Mouse (Mus musculus): ENCODE results near the gene Gabrp. TPM values are rescaled to one million over a fixed set of nuclear protein-coding genes. Genes with fewer than 3 reads are reported as not detected.

The Gabrp gene
- polyA plus RNA-seq, 1 experiment from 2014 or later: not detected

DNA sequence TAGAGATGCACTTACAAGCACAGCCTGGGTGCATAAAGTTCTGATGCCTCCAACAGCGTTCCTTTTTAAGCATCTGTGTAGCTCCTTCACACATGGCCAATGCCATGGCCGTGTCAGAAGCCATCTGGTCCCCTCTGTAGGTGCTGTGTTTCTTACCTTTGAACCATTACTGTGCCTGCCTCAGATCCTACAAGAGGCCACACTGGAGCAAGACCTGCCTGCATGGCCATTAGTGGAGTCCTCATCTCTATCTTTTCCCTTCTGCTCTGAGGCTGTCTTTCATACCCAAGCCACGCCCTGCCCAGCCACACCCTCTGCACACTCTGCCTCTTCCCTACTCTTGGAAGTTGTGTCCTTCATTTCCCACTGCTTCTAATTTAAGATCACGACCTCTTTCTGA is 14.1 kb upstream of the Gabrp start:
- no peak for DNase-seq
- Histone ChIP-seq H3K27ac (ENCODE audit: low read depth) (no peak overlapping the region), H3K9me3 (ENCODE audit: low read depth, low read length) (no peaks in the 10 kb centered on the region), H3K9ac (no peak overlapping the region), H3K36me3 (ENCODE audit: insufficient read depth) (no peaks in the 10 kb centered on the region), H3K4me2 (no peak overlapping the region), H3K4me3 (ENCODE audit: low read depth, low read length) (no peak overlapping the region), H3K4me1 (ENCODE audit: insufficient read depth) (no peaks in the 10 kb centered on the region), H3K27me3 (ENCODE audit: insufficient read depth, low read length) (no peaks in the 10 kb centered on the region)
- WGBS: 73% methylated on average over 4 of the region's 4 CpGs
- no peak for ATAC-seq (ENCODE audit: insufficient read depth)
- no peak for TF ChIP-seq CTCF (IDR thresholded peaks at IDR 0.05; ENCODE audit: low read depth)

DNA sequence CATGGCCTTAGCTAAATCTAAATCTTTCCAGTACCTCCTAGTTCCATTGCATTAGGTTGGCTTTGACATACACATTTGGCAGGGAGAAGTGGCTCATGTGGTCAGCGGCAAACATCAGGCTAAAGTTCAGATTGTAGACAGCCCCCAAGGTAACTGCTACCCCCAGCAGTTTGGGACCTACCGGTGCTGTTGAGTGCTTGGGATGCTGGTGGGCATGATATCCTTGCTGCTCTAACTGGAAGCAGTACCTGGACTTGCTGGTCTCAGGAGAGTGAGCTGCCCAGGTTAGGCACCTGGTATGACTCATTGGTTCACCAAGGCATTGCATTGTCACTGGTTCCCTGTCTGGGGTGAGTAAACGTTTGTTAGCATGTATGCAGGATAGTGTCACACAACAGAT is 12.0 kb upstream of the Gabrp start:
- Histone ChIP-seq H3K9me3 (ENCODE audit: low read depth, low read length) (no peaks in the 10 kb centered on the region), H3K9ac (no peak overlapping the region), H3K4me2 (no peak overlapping the region), H3K27ac (ENCODE audit: low read depth) (no peak overlapping the region), H3K4me3 (ENCODE audit: low read depth, low read length) (no peak overlapping the region), H3K36me3 (ENCODE audit: insufficient read depth) (no peaks in the 10 kb centered on the region), H3K27me3 (ENCODE audit: insufficient read depth, low read length) (no peaks in the 10 kb centered on the region), H3K4me1 (ENCODE audit: insufficient read depth) (no peaks in the 10 kb centered on the region)
- ATAC-seq (ENCODE audit: insufficient read depth) (no peak), DNase-seq (no peak)
- WGBS: 77% methylated on average over 3 of the region's 3 CpGs
- no peak for TF ChIP-seq CTCF (IDR thresholded peaks at IDR 0.05; ENCODE audit: low read depth)

DNA sequence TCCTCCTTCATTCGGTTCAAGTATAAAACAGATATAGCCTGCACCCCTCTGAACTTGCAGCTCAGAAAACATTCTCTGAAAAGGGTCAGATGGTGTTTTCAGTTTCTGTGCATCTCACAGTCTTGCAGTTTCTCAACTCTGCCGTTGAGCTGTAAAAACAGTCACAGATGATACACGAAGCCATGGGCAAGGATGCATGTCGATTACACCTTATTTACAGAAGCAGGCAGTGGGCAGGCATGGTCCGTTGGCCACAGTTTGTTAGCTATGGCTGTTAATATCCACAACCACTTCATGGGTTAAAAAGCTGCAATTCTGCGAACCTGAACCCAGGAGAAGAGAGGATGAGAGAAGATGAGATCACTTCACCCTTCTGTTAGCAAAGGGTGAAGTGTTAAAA is 7.9 kb upstream of the Gabrp start:
- DNase-seq: no peak
- Histone ChIP-seq H3K9me3 (ENCODE audit: low read depth, low read length) (no peaks in the 10 kb centered on the region), H3K4me1 (ENCODE audit: insufficient read depth) (no peaks in the 10 kb centered on the region), H3K4me3 (ENCODE audit: low read depth, low read length) (no peak overlapping the region), H3K36me3 (ENCODE audit: insufficient read depth) (no peaks in the 10 kb centered on the region), H3K4me2 (no peak overlapping the region), H3K9ac (no peak overlapping the region), H3K27me3 (ENCODE audit: insufficient read depth, low read length) (no peaks in the 10 kb centered on the region), H3K27ac (ENCODE audit: low read depth) (no peak overlapping the region)
- no peak for TF ChIP-seq CTCF (IDR thresholded peaks at IDR 0.05; ENCODE audit: low read depth)
- WGBS: 63% methylated on average over 6 of the region's 6 CpGs
- no peak for ATAC-seq (ENCODE audit: insufficient read depth)

DNA sequence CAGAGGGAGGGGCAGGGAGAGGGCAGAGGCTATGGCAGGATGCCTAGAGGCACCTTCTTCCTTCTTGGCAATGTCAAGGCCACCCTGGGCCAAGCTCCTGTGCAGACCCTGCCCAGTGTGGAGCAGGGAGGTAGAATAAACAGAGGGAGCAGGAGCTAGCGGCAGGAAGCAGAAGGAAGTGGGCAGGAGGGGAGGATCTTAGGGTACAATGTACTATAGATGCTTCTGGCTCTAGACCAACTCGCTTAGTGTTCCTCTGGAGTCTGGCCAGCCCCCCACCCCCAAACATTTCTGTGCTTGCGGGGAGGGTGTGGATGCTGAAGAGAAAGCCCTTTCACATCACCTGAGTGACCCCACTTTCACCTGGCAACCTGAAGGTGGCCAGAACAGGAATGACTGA is 862 bp upstream of the Gabrp start:
- H3K4me1 ChIP-seq (ENCODE audit: insufficient read depth): no peaks in the 10 kb centered on the region
- H3K4me2 ChIP-seq: no peak overlapping the region
- no peak overlapping the region for H3K4me3 ChIP-seq (ENCODE audit: low read depth, low read length)
- DNase-seq (peak; percentile 9), ATAC-seq (ENCODE audit: insufficient read depth) (no peak)
- no peaks in the 10 kb centered on the region for H3K36me3 ChIP-seq (ENCODE audit: insufficient read depth)
- 30% methylated on average over 3 of the region's 3 CpGs for WGBS
- no peak for TF ChIP-seq CTCF (IDR thresholded peaks at IDR 0.05; ENCODE audit: low read depth)
- H3K27me3 ChIP-seq (ENCODE audit: insufficient read depth, low read length): no peaks in the 10 kb centered on the region
- H3K9me3 ChIP-seq (ENCODE audit: low read depth, low read length): no peaks in the 10 kb centered on the region
- no peak overlapping the region for H3K27ac ChIP-seq (ENCODE audit: low read depth)
- no peak overlapping the region for H3K9ac ChIP-seq

DNA sequence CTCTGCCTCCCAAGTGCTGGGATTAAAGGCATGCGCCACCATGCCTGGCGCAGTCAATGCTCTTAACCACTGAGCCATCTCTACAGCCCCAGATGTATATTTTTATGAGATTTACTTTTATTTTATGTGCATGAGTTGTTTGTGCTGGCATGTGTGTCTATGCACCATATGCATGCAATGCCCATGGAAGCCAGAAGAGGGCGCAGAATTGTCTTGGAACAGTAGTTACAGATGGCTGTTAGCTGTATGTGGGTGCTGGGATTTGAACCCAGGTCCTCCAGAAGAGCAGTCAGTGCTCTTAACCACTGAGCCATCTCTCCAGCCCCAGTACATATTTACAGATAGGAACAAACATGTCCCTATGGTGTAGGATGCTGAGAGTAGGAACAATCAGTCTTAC is 3.8 kb downstream of the Gabrp start:
- WGBS: 84% methylated on average over 3 of the region's 3 CpGs
- no peaks in the 10 kb centered on the region for H3K36me3 ChIP-seq (ENCODE audit: insufficient read depth)
- no peak for ATAC-seq (ENCODE audit: insufficient read depth)

DNA sequence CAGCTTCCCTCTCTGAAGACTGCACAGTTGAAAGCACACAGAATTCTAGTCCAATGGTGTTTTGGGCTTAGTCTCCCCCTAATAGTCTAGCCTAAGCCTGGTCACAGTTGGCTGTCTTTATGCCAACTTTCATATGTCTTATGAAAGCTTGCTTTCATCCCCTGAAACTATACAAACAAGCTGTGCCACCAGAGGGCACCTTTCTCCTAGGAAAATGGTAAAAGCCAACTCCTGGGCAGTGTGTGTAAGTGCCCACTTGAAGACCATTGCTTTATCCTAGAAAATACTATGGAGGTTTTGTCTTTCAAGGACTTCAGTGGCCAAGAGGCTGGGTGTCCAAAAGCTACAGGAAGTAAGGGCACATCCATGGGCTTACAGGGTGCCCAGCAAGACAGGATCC is 8.3 kb downstream of the Gabrp start:
- DNase-seq: peak; percentile 66
- no peak for ATAC-seq (ENCODE audit: insufficient read depth)
- peak; percentile 53 for TF ChIP-seq CTCF (IDR thresholded peaks at IDR 0.05; ENCODE audit: low read depth)

More for the DNA sequence above, 3.8 kb downstream of the Gabrp start:
- peak; percentile 37 for TF ChIP-seq CTCF (IDR thresholded peaks at IDR 0.05; ENCODE audit: low read depth)
- Histone ChIP-seq H3K4me1 (ENCODE audit: insufficient read depth) (no peaks in the 10 kb centered on the region), H3K27me3 (ENCODE audit: insufficient read depth, low read length) (no peaks in the 10 kb centered on the region), H3K9me3 (ENCODE audit: low read depth, low read length) (no peaks in the 10 kb centered on the region), H3K9ac (no peak overlapping the region), H3K27ac (ENCODE audit: low read depth) (no peak overlapping the region), H3K4me2 (no peak overlapping the region), H3K4me3 (ENCODE audit: low read depth, low read length) (no peak overlapping the region)
- no peak for DNase-seq

DNA sequence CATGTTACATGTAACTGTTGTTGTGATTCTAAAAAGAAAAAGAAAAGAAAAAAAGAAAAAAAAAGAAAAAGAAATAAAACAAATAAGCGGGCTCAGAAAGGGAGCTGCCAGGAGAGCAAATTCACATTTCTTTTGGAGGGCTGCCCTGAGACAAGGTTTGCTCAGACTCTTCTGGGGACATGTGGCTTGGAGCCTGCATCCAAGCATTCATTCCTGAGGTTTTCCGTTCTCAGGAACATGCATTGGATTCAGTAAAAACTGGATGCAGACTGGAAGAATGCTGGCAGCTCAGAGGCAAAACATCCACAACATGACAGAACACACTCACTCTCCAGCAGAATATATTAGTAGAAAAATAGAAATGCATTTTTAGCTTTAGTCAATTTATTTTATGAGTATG is 14.8 kb downstream of the Gabrp start:
- Histone ChIP-seq H3K4me2 (no peak overlapping the region), H3K4me3 (ENCODE audit: low read depth, low read length) (no peak overlapping the region), H3K27me3 (ENCODE audit: insufficient read depth, low read length) (no peaks in the 10 kb centered on the region), H3K9ac (no peak overlapping the region), H3K9me3 (ENCODE audit: low read depth, low read length) (no peaks in the 10 kb centered on the region), H3K36me3 (ENCODE audit: insufficient read depth) (no peaks in the 10 kb centered on the region), H3K27ac (ENCODE audit: low read depth) (no peak overlapping the region), H3K4me1 (ENCODE audit: insufficient read depth) (no peaks in the 10 kb centered on the region)
- WGBS: 79% methylated on average over 2 of the region's 2 CpGs
- ATAC-seq (ENCODE audit: insufficient read depth) (no peak), DNase-seq (no peak)
- TF ChIP-seq CTCF (IDR thresholded peaks at IDR 0.05; ENCODE audit: low read depth): no peak

More for the DNA sequence above, 8.3 kb downstream of the Gabrp start:
- H3K4me2 ChIP-seq: no peak overlapping the region
- no peaks in the 10 kb centered on the region for H3K4me1 ChIP-seq (ENCODE audit: insufficient read depth)
- no peaks in the 10 kb centered on the region for H3K9me3 ChIP-seq (ENCODE audit: low read depth, low read length)
- H3K9ac ChIP-seq: no peak overlapping the region
- no peaks in the 10 kb centered on the region for H3K27me3 ChIP-seq (ENCODE audit: insufficient read depth, low read length)
- no peak overlapping the region for H3K4me3 ChIP-seq (ENCODE audit: low read depth, low read length)
- no peaks in the 10 kb centered on the region for H3K36me3 ChIP-seq (ENCODE audit: insufficient read depth)
- H3K27ac ChIP-seq (ENCODE audit: low read depth): no peak overlapping the region

DNA sequence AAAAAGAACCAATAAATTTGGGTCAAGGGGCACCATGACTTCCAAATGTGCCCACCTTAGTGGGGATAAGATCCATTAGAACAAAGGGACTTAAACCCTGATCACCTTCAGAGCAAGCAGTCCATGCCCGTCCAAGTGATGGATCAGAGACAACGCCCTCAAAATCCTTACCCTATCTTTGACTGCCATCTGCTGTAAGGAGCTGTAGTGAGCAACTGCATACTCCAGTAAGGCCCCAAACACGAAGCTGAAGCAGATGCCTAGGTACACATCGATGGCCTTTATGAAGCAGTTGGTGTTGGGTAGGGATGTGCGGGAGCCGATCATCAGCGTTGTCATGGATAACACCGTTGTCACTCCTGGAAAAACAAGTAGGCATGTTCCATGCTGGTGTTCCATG is 24.6 kb downstream of the Gabrp start:
- no peaks in the 10 kb centered on the region for H3K27me3 ChIP-seq (ENCODE audit: insufficient read depth, low read length)
- DNase-seq: peak; percentile 34
- no peak for ATAC-seq (ENCODE audit: insufficient read depth)
- no peak overlapping the region for H3K9ac ChIP-seq
- no peaks in the 10 kb centered on the region for H3K36me3 ChIP-seq (ENCODE audit: insufficient read depth)
- TF ChIP-seq CTCF (IDR thresholded peaks at IDR 0.05; ENCODE audit: low read depth): peak; percentile 40
- no peaks in the 10 kb centered on the region for H3K4me1 ChIP-seq (ENCODE audit: insufficient read depth)
- H3K4me3 ChIP-seq (ENCODE audit: low read depth, low read length): no peak overlapping the region
- H3K27ac ChIP-seq (ENCODE audit: low read depth): no peak overlapping the region
- H3K9me3 ChIP-seq (ENCODE audit: low read depth, low read length): no peaks in the 10 kb centered on the region
- H3K4me2 ChIP-seq: no peak overlapping the region
- 76% methylated on average over 8 of the region's 8 CpGs for WGBS

Measured in lung, embryonic 14.5 days (tissue).